Mouse (Mus musculus) erythroblast, embryonic 14.5 days (primary cell): Measurements from ENCODE around the gene Actg1. TPM values are rescaled to one million over a fixed set of nuclear protein-coding genes. Genes with fewer than 3 reads are reported as not detected.

Experiments used
- H3K27me3 ChIP-seq: 2 replicates; pipeline ENCODE4 v1.6.1; 2012; ENCODE audit warnings: inconsistent platforms; ENCODE audit not compliant: control insufficient read depth
- H3K36me3 ChIP-seq: 2 replicates; pipeline ENCODE4 v1.6.1; 2012; ENCODE audit warnings: mild to moderate bottlenecking, inconsistent platforms; ENCODE audit not compliant: control insufficient read depth
- H3K4me1 ChIP-seq: 2 replicates; pipeline ENCODE4 v1.6.1; 2012; ENCODE audit warnings: inconsistent platforms; ENCODE audit not compliant: control insufficient read depth
- H3K4me3 ChIP-seq: replicated peaks from 2 replicates; pipeline ENCODE3; 2012; ENCODE audit warnings: moderate library complexity, mild to moderate bottlenecking, inconsistent platforms
- H3K9me3 ChIP-seq: 2 replicates; pipeline ENCODE4 v1.6.1; 2012; ENCODE audit warnings: low read length, inconsistent platforms, mixed read lengths; ENCODE audit not compliant: control insufficient read depth
- GATA1 ChIP-seq: IDR thresholded peaks from 2 replicates; pipeline ENCODE4 v1.6.1; 2012; ENCODE audit warnings: low read length, inconsistent platforms, mixed read lengths
- TAL1 ChIP-seq: IDR thresholded peaks from 3 replicates; pipeline ENCODE4 v1.6.1; 2012; ENCODE audit warnings: low read length, inconsistent platforms, mixed read lengths
- polyA plus RNA-seq: library from polyadenylated mRNA; stranded (reverse); fragments of >175 nt; gene quantifications from 2 replicates; pipeline ENCODE4 v1.2.3, GENCODE M21; 2012

Actg1 gene
- polyA plus RNA-seq, 1 experiment, result 9.0 TPM

GRCm38 (mm10) chr11:120342656-120343160 is 5.6 kb downstream of the Actg1 start:
- TF ChIP-seq TAL1, result no peak
- no peak for TF ChIP-seq GATA1
- Histone ChIP-seq H3K27me3 (no peaks in the 10 kb centered on the region), H3K9me3 (no peaks in the 10 kb centered on the region), H3K36me3 (peaks cover 17% of the 10 kb centered on the region), H3K4me1 (peaks cover 21% of the 10 kb centered on the region), H3K4me3 (no peak overlapping the region)

GRCm38 (mm10) chr11:120341661-120342060 is 6.7 kb downstream of the Actg1 start:
- Histone ChIP-seq H3K36me3 (peaks cover 11% of the 10 kb centered on the region), H3K4me1 (peaks cover 14% of the 10 kb centered on the region), H3K4me3 (no peak overlapping the region), H3K27me3 (no peaks in the 10 kb centered on the region), H3K9me3 (0 out of 2 replicates have a peak, but pooled peaks cover 2% of the 10 kb centered on the region)
- TF ChIP-seq GATA1, result no peak
- TF ChIP-seq TAL1, result no peak

GRCm38 (mm10) chr11:120339978-120340513 is 8.3 kb downstream of the Actg1 start:
- Histone ChIP-seq H3K27me3 (no peaks in the 10 kb centered on the region), H3K36me3 (peaks cover 2% of the 10 kb centered on the region), H3K4me1 (peaks cover 6% of the 10 kb centered on the region), H3K4me3 (no peak overlapping the region), H3K9me3 (peaks cover 6% of the 10 kb centered on the region; the same call in 1 of the 2 replicates)
- TF ChIP-seq TAL1 (no peak), GATA1 (no peak)

- no peaks in the 10 kb centered on the region for H3K36me3 ChIP-seq
- no peaks in the 10 kb centered on the region for H3K27me3 ChIP-seq
- peaks cover 6% of the 10 kb centered on the region for H3K4me1 ChIP-seq
- H3K9me3 ChIP-seq, result peaks cover 9% of the 10 kb centered on the region; the same call in 1 of the 2 replicates
- TF ChIP-seq GATA1 (no peak), TAL1 (no peak)
- H3K4me3 ChIP-seq, result no peak overlapping the region
These were observed 9.6 kb downstream of the Actg1 start for GRCm38 (mm10) chr11:120338786-120339185.

GRCm38 (mm10) chr11:120337447-120337846 is 10.9 kb downstream of the Actg1 start:
- Histone ChIP-seq H3K4me3 (no peak overlapping the region), H3K36me3 (no peaks in the 10 kb centered on the region), H3K4me1 (peaks cover 6% of the 10 kb centered on the region), H3K9me3 (peaks cover 13% of the 10 kb centered on the region), H3K27me3 (no peaks in the 10 kb centered on the region)
- no peak for TF ChIP-seq GATA1
- no peak for TF ChIP-seq TAL1

- H3K4me1 ChIP-seq, result peaks cover 6% of the 10 kb centered on the region
- H3K36me3 ChIP-seq, result no peaks in the 10 kb centered on the region
- TF ChIP-seq GATA1 (no peak), TAL1 (no peak)
These were observed 12.8 kb downstream of the Actg1 start for GRCm38 (mm10) chr11:120335431-120336021.

GRCm38 (mm10) chr11:120320156-120320555 is 28.2 kb downstream of the Actg1 start:
- Histone ChIP-seq H3K9me3 (peaks cover 6% of the 10 kb centered on the region), H3K36me3 (no peaks in the 10 kb centered on the region), H3K4me1 (peaks cover 24% of the 10 kb centered on the region), H3K4me3 (no peak overlapping the region), H3K27me3 (no peaks in the 10 kb centered on the region)
- no peak for TF ChIP-seq GATA1
- no peak for TF ChIP-seq TAL1

More at GRCm38 (mm10) chr11:120335431-120336021, 12.8 kb downstream of the Actg1 start:
- Histone ChIP-seq H3K9me3 (peaks cover 13% of the 10 kb centered on the region), H3K27me3 (no peaks in the 10 kb centered on the region), H3K4me3 (no peak overlapping the region)

GRCm38 (mm10) chr11:120319310-120319709 is 29.0 kb downstream of the Actg1 start:
- TF ChIP-seq TAL1, result no peak
- TF ChIP-seq GATA1, result no peak
- peaks cover 6% of the 10 kb centered on the region for H3K9me3 ChIP-seq
- H3K36me3 ChIP-seq, result no peaks in the 10 kb centered on the region
- no peaks in the 10 kb centered on the region for H3K27me3 ChIP-seq
- H3K4me1 ChIP-seq, result peaks cover 30% of the 10 kb centered on the region
- no peak overlapping the region for H3K4me3 ChIP-seq

- TF ChIP-seq GATA1 (no peak), TAL1 (no peak)
These were observed 30.9 kb downstream of the Actg1 start for GRCm38 (mm10) chr11:120317456-120317855.

More at GRCm38 (mm10) chr11:120317456-120317855, 30.9 kb downstream of the Actg1 start:
- no peaks in the 10 kb centered on the region for H3K27me3 ChIP-seq
- peaks cover 6% of the 10 kb centered on the region for H3K9me3 ChIP-seq
- no peaks in the 10 kb centered on the region for H3K36me3 ChIP-seq
- H3K4me3 ChIP-seq, result no peak overlapping the region
- H3K4me1 ChIP-seq, result peaks cover 31% of the 10 kb centered on the region
